Mouse (Mus musculus) hindbrain, postnatal 0 days (tissue): ENCODE data around the gene Ccng1. TPM values are rescaled to one million over a fixed set of nuclear protein-coding genes. Genes with fewer than 3 reads are reported as not detected.

ENCODE experiments used
- ATAC-seq: fragments of 200-750 bp; cut with Nextera tagmentation; 2 replicates; pipeline ENCODE4 v1.8.0; 2017; ENCODE audit warnings: mild to moderate bottlenecking, moderate TSS enrichment, moderate library complexity
- DNase-seq: peaks from one replicate; pipeline ENCODE4 v3.0.0-alpha.2; 2015; ENCODE audit warnings: low spot score
- H3K27ac ChIP-seq: fragments of 300-500 bp; sonication (generic); 2 replicates; pipeline ENCODE4 v1.5.1; 2014; ENCODE audit warnings: mild to moderate bottlenecking
- H3K27me3 ChIP-seq: fragments of 300-500 bp; sonication (generic); 2 replicates; pipeline ENCODE4 v1.6.1; 2014; ENCODE audit warnings: low read length, mixed read lengths; ENCODE audit not compliant: insufficient read depth
- H3K36me3 ChIP-seq: fragments of 300-500 bp; sonication (generic); 2 replicates; pipeline ENCODE4 v1.6.1; 2014; ENCODE audit warnings: low read length, mixed read lengths; ENCODE audit not compliant: insufficient read depth
- H3K4me1 ChIP-seq: fragments of 300-500 bp; sonication (generic); 2 replicates; pipeline ENCODE4 v1.6.1; 2014; ENCODE audit warnings: antibody characterized with exemption, low read length, mixed read lengths; ENCODE audit not compliant: insufficient read depth
- H3K4me2 ChIP-seq: fragments of 300-500 bp; sonication (generic); 2 replicates; pipeline ENCODE4 v1.6.1; 2014; ENCODE audit warnings: low read depth, mild to moderate bottlenecking, low read length, moderate library complexity, mixed read lengths
- H3K4me3 ChIP-seq: fragments of 300-500 bp; sonication (generic); 2 replicates; pipeline ENCODE4 v1.5.1; 2014; ENCODE audit warnings: low read length
- H3K9ac ChIP-seq: fragments of 300-500 bp; sonication (generic); replicated peaks from 2 replicates; pipeline ENCODE4 v1.6.1; 2014; ENCODE audit warnings: mild to moderate bottlenecking, low read length, moderate library complexity, mixed read lengths
- H3K9me3 ChIP-seq: fragments of 300-500 bp; sonication (generic); 2 replicates; pipeline ENCODE4 v1.6.1; 2016; ENCODE audit warnings: low read length, mixed read lengths
- CTCF ChIP-seq: IDR thresholded peaks from 2 replicates; pipeline ENCODE4 v1.5.1; 2016; ENCODE audit warnings: antibody characterized with exemption, control low read depth, low read depth
- WGBS: fragments of 180-500 bp; shearing (Covaris S2); extraction: QIAGEN DNeasy Blood & Tissue Kit; methylation state at CpG from one replicate; pipeline ENCODE4 v1.1.7; 2014; 5-methylcytosine and 5-hydroxymethylcytosine counted together
- polyA plus RNA-seq: library from polyadenylated mRNA; unstranded; fragments of >200 nt; fragmentation: Nextera tagmentation; extraction: Ambion mirVana; gene quantifications from 2 replicates; pipeline ENCODE4 v1.2.1, GENCODE M21; 2015
- total RNA-seq: library from RNA; depleted of rRNA; stranded (reverse); fragments of >200 nt; gene quantifications from 2 replicates; pipeline ENCODE4 v1.2.3, GENCODE M21; 2014

Gene Ccng1
- total and polyA plus RNA-seq, 2 experiments from 2014 or later: 31.0 to 49.0 TPM

DNA sequence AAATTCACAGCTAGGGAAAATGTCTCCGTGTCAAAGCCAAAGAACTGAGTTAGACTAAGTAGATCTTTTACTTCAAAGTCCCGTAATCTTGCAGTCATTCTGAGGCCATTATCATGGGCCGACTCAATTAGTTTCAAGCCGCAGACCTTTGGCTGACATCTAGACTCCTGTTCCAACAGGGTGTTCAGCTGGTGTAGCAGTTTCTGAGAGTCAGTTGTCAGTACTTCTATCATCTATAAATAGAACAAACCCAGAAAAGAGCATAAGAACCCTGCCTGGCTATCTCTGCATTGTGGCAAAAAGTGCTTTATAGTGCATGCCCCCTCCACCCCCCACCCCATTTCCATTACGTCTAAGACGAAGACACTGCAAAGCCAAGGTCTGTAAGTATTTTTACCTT lies 1.3 kb downstream of the Ccng1 start:
- Histone ChIP-seq H3K36me3 (no peaks in the 10 kb centered on the region; the same call in 1 of the 2 replicates), H3K27me3 (no peaks in the 10 kb centered on the region), H3K4me2 (no peak overlapping the region), H3K4me1 (peaks cover 6% of the 10 kb centered on the region), H3K9ac (no peak overlapping the region), H3K4me3 (0 out of 2 replicates have a peak overlapping the region, but pooled peaks have one; percentile 90), H3K9me3 (no peaks in the 10 kb centered on the region), H3K27ac (no peak overlapping the region)
- no peak for TF ChIP-seq CTCF
- WGBS: 75% methylated on average over 6 of the region's 6 CpGs
- no peak for DNase-seq
- no peak for ATAC-seq

DNA sequence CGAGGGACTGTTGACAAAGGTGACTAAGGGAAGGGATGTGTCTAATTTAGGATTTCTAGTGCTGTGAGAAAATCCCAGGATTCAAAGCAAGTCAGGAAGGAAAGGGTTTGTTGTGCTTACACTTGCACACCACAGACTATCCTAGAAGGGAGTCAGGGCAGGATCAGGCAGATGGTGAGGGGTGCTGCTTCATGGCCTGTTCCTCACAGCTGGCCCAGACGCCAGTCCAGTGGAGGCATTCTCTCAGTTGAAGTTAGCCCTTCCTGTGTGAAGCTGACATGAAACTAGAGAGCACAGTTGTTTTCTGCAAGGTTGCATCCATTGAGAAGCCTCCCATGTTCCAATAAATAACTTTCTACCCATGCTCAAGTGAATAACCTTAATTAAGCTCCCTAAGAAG lies 7.4 kb downstream of the Ccng1 start:
- no peaks in the 10 kb centered on the region; the same call in 1 of the 2 replicates for H3K36me3 ChIP-seq
- DNase-seq (no peak), ATAC-seq (no peak)
- WGBS: 78% methylated on average over 2 of the region's 2 CpGs
- H3K27ac ChIP-seq: no peak overlapping the region
- H3K4me3 ChIP-seq: no peak overlapping the region
- TF ChIP-seq CTCF: no peak
- H3K9me3 ChIP-seq: no peaks in the 10 kb centered on the region
- H3K27me3 ChIP-seq: no peaks in the 10 kb centered on the region
- no peaks in the 10 kb centered on the region for H3K4me1 ChIP-seq
- no peak overlapping the region for H3K9ac ChIP-seq
- no peak overlapping the region for H3K4me2 ChIP-seq

DNA sequence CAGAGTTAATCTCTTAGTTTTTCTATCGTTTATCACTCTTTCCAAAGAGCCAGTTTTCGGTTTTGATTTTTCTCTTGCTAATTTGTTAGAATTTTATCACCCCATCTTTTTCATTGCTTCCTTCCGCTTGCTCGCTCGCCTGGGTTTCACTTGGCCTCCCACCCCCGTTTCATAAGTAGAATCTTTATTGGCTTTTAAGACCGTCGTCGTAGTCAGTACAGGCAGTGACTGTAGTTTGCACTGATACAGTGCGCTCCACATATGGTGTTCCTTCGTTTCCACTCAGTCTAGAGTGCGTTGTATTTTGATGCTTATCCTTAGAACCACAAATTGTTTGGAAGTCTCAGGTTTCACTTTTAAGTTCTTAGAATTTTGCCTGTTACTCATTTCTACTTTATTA lies 8.8 kb downstream of the Ccng1 start:
- H3K27me3 ChIP-seq: no peaks in the 10 kb centered on the region
- TF ChIP-seq CTCF: no peak
- 93% methylated on average over 12 of the region's 12 CpGs for WGBS
- no peak overlapping the region for H3K4me3 ChIP-seq
- H3K9me3 ChIP-seq: no peaks in the 10 kb centered on the region
- no peak overlapping the region for H3K27ac ChIP-seq
- ATAC-seq: no peak
- no peak overlapping the region for H3K9ac ChIP-seq
- H3K4me2 ChIP-seq: no peak overlapping the region
- DNase-seq: no peak
- no peaks in the 10 kb centered on the region; the same call in 1 of the 2 replicates for H3K36me3 ChIP-seq
- H3K4me1 ChIP-seq: no peaks in the 10 kb centered on the region

DNA sequence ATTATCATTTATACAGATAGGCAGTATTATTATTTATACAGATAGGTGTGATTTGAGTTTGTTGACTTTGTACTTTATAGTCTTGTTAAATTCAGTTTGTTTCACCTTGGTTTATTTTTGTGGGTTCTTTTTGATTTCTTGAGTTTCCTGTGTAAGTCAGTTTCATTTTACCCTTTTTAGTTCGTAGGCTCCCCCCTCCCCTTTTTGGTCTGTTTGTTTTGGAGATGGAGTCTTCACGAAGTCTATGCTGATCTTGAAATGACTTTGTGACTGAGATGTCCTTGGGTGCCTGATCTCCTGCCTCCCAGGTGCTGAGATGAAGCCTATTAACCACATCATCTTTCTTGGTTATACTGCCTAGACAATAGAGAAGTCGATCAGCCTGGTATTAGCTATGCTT lies 10.8 kb downstream of the Ccng1 start:
- WGBS: 86% methylated on average over 3 of the region's 3 CpGs
- Histone ChIP-seq H3K9ac (no peak overlapping the region), H3K4me2 (no peak overlapping the region), H3K9me3 (no peaks in the 10 kb centered on the region), H3K27me3 (no peaks in the 10 kb centered on the region), H3K36me3 (peaks cover 12% of the 10 kb centered on the region; the same call in 1 of the 2 replicates), H3K27ac (no peak overlapping the region), H3K4me1 (no peaks in the 10 kb centered on the region), H3K4me3 (no peak overlapping the region)
- no peak for DNase-seq
- no peak for ATAC-seq
- TF ChIP-seq CTCF: no peak

GRCm38 (mm10) chr11:40741605-40742262 lies 13.4 kb downstream of the Ccng1 start:
- H3K4me3 ChIP-seq: no peak overlapping the region
- H3K4me2 ChIP-seq: no peak overlapping the region
- ATAC-seq (no peak), DNase-seq (no peak)
- H3K27me3 ChIP-seq: no peaks in the 10 kb centered on the region
- H3K9me3 ChIP-seq: no peaks in the 10 kb centered on the region
- no peak overlapping the region for H3K9ac ChIP-seq
- TF ChIP-seq CTCF: no peak
- 92% methylated on average over 12 of the region's 12 CpGs for WGBS
- H3K27ac ChIP-seq: no peak overlapping the region
- H3K36me3 ChIP-seq: peaks cover 29% of the 10 kb centered on the region; the same call in 1 of the 2 replicates
- no peaks in the 10 kb centered on the region for H3K4me1 ChIP-seq

GRCm38 (mm10) chr11:40737369-40737768 lies 17.7 kb downstream of the Ccng1 start:
- no peak overlapping the region for H3K4me3 ChIP-seq
- H3K36me3 ChIP-seq: peaks cover 33% of the 10 kb centered on the region; the same call in 1 of the 2 replicates
- no peak for TF ChIP-seq CTCF
- WGBS: 89% methylated on average over 3 of the region's 3 CpGs
- no peak overlapping the region for H3K4me2 ChIP-seq
- no peak overlapping the region for H3K9ac ChIP-seq
- no peaks in the 10 kb centered on the region for H3K27me3 ChIP-seq
- ATAC-seq (no peak), DNase-seq (no peak)
- peaks cover 10% of the 10 kb centered on the region for H3K4me1 ChIP-seq
- H3K27ac ChIP-seq: no peak overlapping the region
- H3K9me3 ChIP-seq: no peaks in the 10 kb centered on the region

- Histone ChIP-seq H3K36me3 (peaks cover 21% of the 10 kb centered on the region; the same call in 1 of the 2 replicates), H3K27me3 (no peaks in the 10 kb centered on the region), H3K4me1 (peaks cover 10% of the 10 kb centered on the region), H3K9ac (peak overlapping the region; percentile 82), H3K4me2 (peak overlapping the region; percentile 95), H3K4me3 (peak overlapping the region; percentile 91), H3K27ac (peak overlapping the region; percentile 77), H3K9me3 (no peaks in the 10 kb centered on the region)
- DNase-seq (no peak), ATAC-seq (no peak)
- WGBS: 5% methylated on average over 11 of the region's 11 CpGs
- TF ChIP-seq CTCF: no peak
Observed at GRCm38 (mm10) chr11:40734251-40734752, 20.8 kb downstream of the Ccng1 start.
